Mouse (Mus musculus) thymus, adult 2 months (tissue): ENCODE data around the gene Olfr957.

ENCODE experiments used
- CTCF ChIP-seq: fragments of 200-500 bp; IDR thresholded peaks from 2 replicates; pipeline ENCODE4 v1.5.1; 2012; ENCODE audit warnings: mild to moderate bottlenecking, control low read depth, low read length, moderate library complexity, borderline replicate concordance; ENCODE audit not compliant: control insufficient read depth, poor library complexity, insufficient read depth; ENCODE audit errors: extremely low read depth
- POLR2A ChIP-seq: fragments of 200-500 bp; IDR thresholded peaks from 2 replicates; pipeline ENCODE4 v1.6.1; 2012; ENCODE audit warnings: mild to moderate bottlenecking, low read length, control low read depth, moderate library complexity; ENCODE audit not compliant: control insufficient read depth, poor library complexity, insufficient read depth; ENCODE audit errors: extremely low read depth

DNA sequence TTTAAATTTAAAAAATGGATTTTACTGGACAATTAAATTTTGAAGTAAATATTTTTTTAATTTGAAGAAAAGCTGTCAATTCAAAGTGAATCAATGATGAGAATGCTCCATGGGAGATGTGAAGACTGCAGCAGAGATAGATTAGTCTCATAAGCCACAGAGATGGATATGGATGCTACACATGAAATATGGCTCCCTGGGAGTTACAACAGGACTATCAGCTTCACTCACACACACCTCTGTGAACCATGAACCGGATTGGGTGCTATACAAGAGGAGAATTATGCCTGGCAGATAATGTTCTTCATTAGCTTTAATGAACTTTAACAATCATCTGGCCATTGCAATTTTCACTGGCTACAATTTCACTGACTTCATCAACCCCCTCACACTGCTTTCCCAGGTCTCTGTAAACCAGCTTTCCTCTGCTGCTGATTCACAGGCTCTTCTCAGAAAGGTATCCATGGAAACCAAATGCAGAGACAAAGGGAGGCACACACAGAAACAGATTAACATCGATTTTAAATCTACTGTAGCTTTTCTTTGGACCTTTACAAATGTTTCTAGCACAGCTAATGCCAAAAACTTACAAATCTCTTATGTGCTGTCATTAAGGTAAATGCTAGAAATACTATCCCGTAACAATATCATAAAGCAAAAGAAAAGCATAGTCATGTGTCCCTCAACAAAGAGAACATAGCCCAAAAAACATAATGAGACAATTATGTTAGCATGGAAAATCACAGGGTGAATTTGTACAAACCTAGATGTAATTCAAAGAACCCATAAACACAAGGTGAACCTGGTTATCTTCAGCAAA is 42.1 kb upstream of the Olfr957 start:
- TF ChIP-seq CTCF = no peak
- no peak for TF ChIP-seq POLR2A
